Mouse (Mus musculus) midbrain, embryonic 11.5 days (tissue): ENCODE measurements around the gene Ubtd2. TPM values are rescaled to one million over a fixed set of nuclear protein-coding genes. Genes with fewer than 3 reads are reported as not detected.

Source experiments
- ATAC-seq: fragments of 200-750 bp; cut with Nextera tagmentation; 2 replicates; pipeline ENCODE4 v1.8.0; 2017; ENCODE audit warnings: moderate TSS enrichment, moderate library complexity; ENCODE audit not compliant: low FRiP score
- DNase-seq: peaks from one replicate; pipeline ENCODE4 v3.0.0; 2015; ENCODE audit warnings: low spot score; ENCODE audit errors: missing footprints
- H3K27ac ChIP-seq: fragments of 300-500 bp; sonication (generic); 2 replicates; pipeline ENCODE4 v1.5.1; 2014; ENCODE audit warnings: low read depth, low read length
- H3K27me3 ChIP-seq: fragments of 300-500 bp; sonication (generic); 2 replicates; pipeline ENCODE4 v1.6.1; 2014; ENCODE audit warnings: mild to moderate bottlenecking, low read length, moderate library complexity, mixed read lengths; ENCODE audit not compliant: control insufficient read depth, insufficient read depth
- H3K36me3 ChIP-seq: fragments of 300-500 bp; sonication (generic); 2 replicates; pipeline ENCODE4 v1.6.1; 2014; ENCODE audit warnings: mild to moderate bottlenecking, low read length, moderate library complexity, mixed read lengths; ENCODE audit not compliant: control insufficient read depth, insufficient read depth
- H3K4me1 ChIP-seq: fragments of 300-500 bp; sonication (generic); 2 replicates; pipeline ENCODE4 v1.6.1; 2014; ENCODE audit warnings: low read length; ENCODE audit not compliant: control insufficient read depth, insufficient read depth
- H3K4me2 ChIP-seq: fragments of 300-500 bp; sonication (generic); 2 replicates; pipeline ENCODE4 v1.6.1; 2014; ENCODE audit warnings: mild to moderate bottlenecking, moderate library complexity
- H3K4me3 ChIP-seq: fragments of 300-500 bp; sonication (generic); 2 replicates; pipeline ENCODE4 v1.5.1; 2014; ENCODE audit warnings: low read depth, low read length
- H3K9ac ChIP-seq: fragments of 300-500 bp; sonication (generic); 2 replicates; pipeline ENCODE4 v1.6.1; 2014; ENCODE audit warnings: low read length
- H3K9me3 ChIP-seq: fragments of 300-500 bp; sonication (generic); 2 replicates; pipeline ENCODE4 v1.6.1; 2016; ENCODE audit warnings: low read length; ENCODE audit not compliant: control insufficient read depth
- WGBS: fragments of 180-500 bp; shearing (Covaris S2); extraction: QIAGEN DNeasy Blood & Tissue Kit; methylation state at CpG from one replicate; pipeline ENCODE4 v1.1.7; 2014; 5-methylcytosine and 5-hydroxymethylcytosine counted together
- polyA plus RNA-seq: library from polyadenylated mRNA; unstranded; fragments of >200 nt; fragmentation: Nextera tagmentation; extraction: Ambion mirVana; gene quantifications from 2 replicates; pipeline ENCODE4 v1.2.1, GENCODE M21; 2014

Ubtd2 gene
- polyA plus RNA-seq, 1 experiment from 2014 or later, result 71.6 TPM

DNA sequence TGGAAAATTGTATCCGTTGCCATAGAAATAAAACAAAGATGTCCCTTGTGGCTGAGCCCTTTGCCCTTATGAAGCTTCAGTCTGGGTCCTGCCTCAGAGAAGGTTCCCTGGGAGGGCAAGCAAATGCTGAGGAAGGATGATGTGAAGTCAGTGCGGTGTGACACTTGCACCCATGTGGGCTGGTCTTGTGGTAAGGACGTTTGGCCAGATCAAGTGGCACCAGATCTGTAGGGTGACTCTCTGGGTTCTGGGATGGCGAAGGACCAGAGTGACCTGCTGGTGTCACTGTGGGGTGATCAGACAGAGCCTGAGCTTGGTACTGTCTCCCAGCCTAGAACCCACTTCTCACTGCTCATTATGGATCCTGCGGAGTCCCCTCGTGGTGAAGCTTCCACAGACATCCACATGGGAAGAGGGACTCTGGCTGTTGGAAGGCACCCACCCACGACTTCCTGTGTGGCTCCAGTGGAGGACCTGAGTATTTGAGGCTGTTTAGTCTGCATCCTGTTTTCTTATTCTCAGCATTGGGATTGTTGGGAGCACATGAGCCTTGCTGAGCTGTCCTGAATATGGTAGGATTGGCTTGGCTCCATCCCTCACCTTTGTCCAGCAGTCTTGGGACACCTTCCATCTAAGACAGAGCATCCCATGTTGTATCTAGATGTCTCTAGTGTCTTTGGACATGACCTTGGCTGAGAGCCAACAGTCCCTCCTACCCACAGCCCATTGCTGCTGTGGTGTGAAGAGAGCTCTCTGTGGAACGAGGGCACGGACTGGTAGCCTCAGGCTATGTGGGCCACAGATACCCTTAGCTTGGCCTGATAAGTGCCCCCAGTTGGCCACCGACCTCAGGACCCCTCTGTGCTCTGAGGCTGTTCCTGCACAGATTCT is 106.5 kb downstream of the Ubtd2 start:
- no peaks in the 10 kb centered on the region for H3K27me3 ChIP-seq
- no peaks in the 10 kb centered on the region for H3K36me3 ChIP-seq
- ATAC-seq (no peak), DNase-seq (no peak)
- no peak overlapping the region for H3K9ac ChIP-seq
- 72% methylated on average over 10 of the region's 10 CpGs for WGBS
- H3K4me3 ChIP-seq, result no peak overlapping the region
- H3K27ac ChIP-seq, result no peak overlapping the region
- H3K4me1 ChIP-seq, result peaks cover 3% of the 10 kb centered on the region; the same call in 1 of the 2 replicates
- no peak overlapping the region for H3K4me2 ChIP-seq
- H3K9me3 ChIP-seq, result no peaks in the 10 kb centered on the region

DNA sequence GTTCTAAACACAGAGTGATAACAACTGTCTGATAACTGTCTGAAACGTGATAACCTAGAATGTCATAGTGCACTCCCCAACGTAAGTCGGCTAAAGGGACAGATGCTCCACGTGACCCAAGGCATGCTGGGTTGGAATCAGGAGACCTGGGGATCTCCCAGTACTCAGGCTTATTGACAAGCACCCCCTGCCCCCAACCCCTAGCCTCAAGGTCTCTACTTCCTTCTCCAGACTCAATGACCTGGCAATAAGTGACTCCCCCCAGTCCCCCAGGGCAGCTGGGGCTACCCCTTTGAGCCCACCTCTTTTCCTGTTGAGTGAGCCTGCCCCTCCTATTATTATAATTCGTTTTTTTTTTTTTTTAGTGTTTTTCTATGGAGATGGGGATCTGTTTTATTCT is 107.5 kb downstream of the Ubtd2 start:
- Histone ChIP-seq H3K27ac (no peak overlapping the region), H3K27me3 (no peaks in the 10 kb centered on the region), H3K36me3 (no peaks in the 10 kb centered on the region), H3K4me2 (no peak overlapping the region), H3K4me1 (peaks cover 3% of the 10 kb centered on the region; the same call in 1 of the 2 replicates), H3K4me3 (no peak overlapping the region), H3K9ac (no peak overlapping the region), H3K9me3 (no peaks in the 10 kb centered on the region)
- ATAC-seq (no peak), DNase-seq (no peak)
- WGBS, result 73% methylated on average over 5 of the region's 5 CpGs

DNA sequence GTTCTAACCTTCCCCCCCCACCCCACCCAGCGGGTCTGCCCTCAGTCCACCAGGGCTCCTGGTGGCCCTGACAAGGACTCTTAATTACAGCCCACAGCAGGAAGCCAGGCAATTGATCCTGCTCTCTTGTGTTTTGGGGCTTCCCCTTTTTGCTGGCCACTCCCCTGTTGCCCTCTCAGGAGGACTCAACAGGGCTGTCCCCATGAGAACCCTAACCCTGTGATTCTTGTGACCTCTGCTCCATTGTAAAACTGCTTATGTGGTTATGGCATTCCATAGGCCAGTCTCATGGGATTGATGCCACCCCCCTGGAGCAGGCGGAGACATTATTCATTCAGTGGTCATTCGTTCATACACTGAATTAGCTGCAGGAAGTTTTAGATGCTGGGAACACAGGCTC is 108.5 kb downstream of the Ubtd2 start:
- DNase-seq (no peak), ATAC-seq (no peak)
- Histone ChIP-seq H3K36me3 (no peaks in the 10 kb centered on the region), H3K27ac (no peak overlapping the region), H3K4me1 (peaks cover 3% of the 10 kb centered on the region; the same call in 1 of the 2 replicates), H3K27me3 (no peaks in the 10 kb centered on the region), H3K4me2 (no peak overlapping the region), H3K9ac (no peak overlapping the region), H3K4me3 (no peak overlapping the region), H3K9me3 (no peaks in the 10 kb centered on the region)
- 26% methylated on average over 3 of the region's 3 CpGs for WGBS

DNA sequence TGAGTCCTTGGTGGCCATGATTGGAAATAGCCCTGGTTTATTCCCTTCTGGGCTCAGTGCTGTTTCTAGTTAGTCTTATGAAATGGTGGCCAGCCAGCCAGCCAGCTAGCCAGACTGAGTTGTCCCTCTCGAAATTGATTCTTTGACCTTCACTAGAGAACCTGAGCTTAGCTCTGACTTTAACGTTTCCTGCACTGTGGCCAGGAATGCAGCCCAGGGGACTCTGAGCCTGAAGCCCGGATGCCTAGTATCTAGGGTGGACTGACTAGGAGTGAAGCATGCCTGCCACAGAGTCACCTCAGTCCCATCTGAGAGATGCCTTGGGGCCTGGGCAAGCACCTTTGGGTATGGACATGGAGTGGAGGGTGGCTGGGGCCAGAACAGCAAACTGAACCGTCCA is 109.5 kb downstream of the Ubtd2 start:
- Histone ChIP-seq H3K4me1 (peaks cover 3% of the 10 kb centered on the region; the same call in 1 of the 2 replicates), H3K9me3 (no peaks in the 10 kb centered on the region), H3K4me2 (no peak overlapping the region), H3K9ac (no peak overlapping the region), H3K27me3 (no peaks in the 10 kb centered on the region), H3K27ac (no peak overlapping the region), H3K4me3 (no peak overlapping the region), H3K36me3 (no peaks in the 10 kb centered on the region)
- no peak for ATAC-seq
- 74% methylated on average over 4 of the region's 4 CpGs for WGBS
- DNase-seq, result no peak

DNA sequence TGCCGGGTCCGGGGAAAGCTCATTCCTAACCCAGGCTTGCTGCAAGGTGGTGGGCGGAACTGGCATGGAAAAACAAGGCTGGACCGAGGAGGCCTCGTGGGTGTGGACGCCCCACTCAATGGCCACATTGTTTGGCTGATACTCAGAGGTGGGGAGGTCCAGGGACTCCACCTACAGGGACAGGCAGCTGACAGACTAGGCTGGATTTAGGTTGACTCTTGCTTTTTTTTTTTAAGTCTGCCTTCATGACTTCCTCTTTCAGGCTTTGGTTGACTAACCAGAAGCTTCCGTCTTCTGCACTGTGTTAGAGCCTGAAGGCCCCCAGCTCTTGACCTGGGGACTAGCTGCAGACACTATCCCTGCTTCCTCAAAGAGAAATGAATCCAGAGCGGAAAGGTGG is 109.9 kb downstream of the Ubtd2 start:
- no peak for DNase-seq
- Histone ChIP-seq H3K36me3 (no peaks in the 10 kb centered on the region), H3K4me3 (no peak overlapping the region), H3K9ac (no peak overlapping the region), H3K27me3 (no peaks in the 10 kb centered on the region), H3K4me2 (no peak overlapping the region), H3K27ac (no peak overlapping the region), H3K4me1 (peaks cover 3% of the 10 kb centered on the region; the same call in 1 of the 2 replicates), H3K9me3 (no peaks in the 10 kb centered on the region)
- 69% methylated on average over 8 of the region's 8 CpGs for WGBS
- ATAC-seq, result no peak

DNA sequence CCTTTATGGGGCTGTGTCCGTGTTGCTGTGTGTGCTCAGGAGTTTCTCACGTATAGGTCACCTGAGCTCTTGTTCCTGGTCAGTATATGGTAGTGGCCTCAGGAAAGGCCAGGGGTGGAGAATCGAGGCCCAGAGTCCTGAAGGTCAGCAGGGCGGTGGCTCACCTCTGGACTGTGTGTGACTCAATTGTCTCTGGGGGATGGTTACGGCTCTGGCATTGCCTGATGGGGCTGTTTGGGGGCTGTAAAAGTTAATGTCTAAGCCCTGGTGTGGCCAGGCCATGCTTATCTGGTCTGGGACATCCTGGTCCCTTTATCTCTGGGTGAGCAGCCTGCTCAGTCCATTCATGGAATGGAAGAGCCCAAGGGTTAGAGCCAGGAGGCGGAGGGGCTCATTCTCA is 111.0 kb downstream of the Ubtd2 start:
- H3K9ac ChIP-seq, result no peak overlapping the region
- 91% methylated on average over 6 of the region's 6 CpGs for WGBS
- peaks cover 3% of the 10 kb centered on the region; the same call in 1 of the 2 replicates for H3K4me1 ChIP-seq
- H3K9me3 ChIP-seq, result no peaks in the 10 kb centered on the region
- no peak for DNase-seq
- no peaks in the 10 kb centered on the region for H3K27me3 ChIP-seq
- no peak for ATAC-seq
- no peak overlapping the region for H3K4me3 ChIP-seq
- no peak overlapping the region for H3K4me2 ChIP-seq
- H3K36me3 ChIP-seq, result no peaks in the 10 kb centered on the region
- H3K27ac ChIP-seq, result no peak overlapping the region

Other genes with a start within 250 kb of the Ubtd2 start
- gene Snrnp25, start 250.0 kb upstream of the Ubtd2 start, polyA plus RNA-seq, result 77.0 and 87.0 TPM in 2 replicates
- gene Rhbdf1, start 233.1 kb upstream of the Ubtd2 start, polyA plus RNA-seq, result 13.2 and 14.1 TPM in 2 replicates
- 24.8 and 27.2 TPM in 2 replicates for gene Mpg, start 228.9 kb upstream of the Ubtd2 start, polyA plus RNA-seq
- gene Nprl3, start 187.7 kb upstream of the Ubtd2 start, polyA plus RNA-seq, result 28.3 and 34.0 TPM in 2 replicates
- 3,185 and 3,229 TPM in 2 replicates for gene Hba-x, start 179.0 kb upstream of the Ubtd2 start, polyA plus RNA-seq
- gene Hba-a1, start 171.9 kb upstream of the Ubtd2 start, polyA plus RNA-seq, result 2,946 and 2,965 TPM in 2 replicates
- gene Hbq1b, start 168.4 kb upstream of the Ubtd2 start, polyA plus RNA-seq, result 6.9 and 7.2 TPM in 2 replicates
- gene Hba-a2, start 158.9 kb upstream of the Ubtd2 start, polyA plus RNA-seq, result 5,591 and 5,690 TPM in 2 replicates
- 0.30 and 0.77 TPM in 2 replicates for gene Hbq1a, start 155.3 kb upstream of the Ubtd2 start, polyA plus RNA-seq
- gene Sh3pxd2b, start 107.5 kb upstream of the Ubtd2 start, polyA plus RNA-seq, result 21.4 and 23.2 TPM in 2 replicates
- gene Efcab9, start 76.7 kb downstream of the Ubtd2 start, polyA plus RNA-seq, result 0.23 TPM in 1 of 2 replicates, not detected in the other
- 0.58 and 0.67 TPM in 2 replicates for gene Stk10, start 77.9 kb downstream of the Ubtd2 start, polyA plus RNA-seq
- gene Fbxw11, start 187.4 kb downstream of the Ubtd2 start, polyA plus RNA-seq, result 104 TPM in 2 replicates